Mouse (Mus musculus): ENCODE results near the gene Ap5s1.

The Ap5s1 gene

GRCm38 (mm10) chr2:131206778-131207177, at the start of gene Ap5s1:
Gene Ap5s1 (plus strand): TSS chr2:131207078.
- no peak for DNase-seq

DNA sequence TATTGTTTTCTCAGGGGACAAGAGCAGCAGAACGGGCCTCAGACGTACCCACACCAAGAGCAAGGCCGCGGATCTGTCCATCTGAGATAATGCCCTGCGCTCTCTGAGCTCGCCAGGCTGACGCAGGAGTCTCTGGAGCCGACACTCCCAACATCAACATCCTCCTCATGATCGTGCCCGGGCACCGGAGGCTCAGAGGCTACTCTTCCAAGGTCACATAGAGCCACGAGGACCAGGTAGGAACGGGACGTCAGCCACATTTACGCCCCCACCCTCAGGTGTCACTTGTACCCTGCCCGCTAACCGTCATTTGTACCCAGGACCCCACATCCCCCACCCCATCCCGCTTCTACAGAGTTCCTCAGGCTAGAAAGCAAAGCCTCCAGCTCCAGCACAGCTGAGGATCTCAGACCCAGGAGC, 47.4 kb upstream of the Ap5s1 start:
- no peak for DNase-seq

GRCm38 (mm10) chr2:131159938-131160581, 46.8 kb upstream of the Ap5s1 start, which contains the start of gene 1700037H04Rik:
Gene 1700037H04Rik (minus strand): TSS chr2:131160081.
- DNase-seq: peak; percentile 94 to 96

DNA sequence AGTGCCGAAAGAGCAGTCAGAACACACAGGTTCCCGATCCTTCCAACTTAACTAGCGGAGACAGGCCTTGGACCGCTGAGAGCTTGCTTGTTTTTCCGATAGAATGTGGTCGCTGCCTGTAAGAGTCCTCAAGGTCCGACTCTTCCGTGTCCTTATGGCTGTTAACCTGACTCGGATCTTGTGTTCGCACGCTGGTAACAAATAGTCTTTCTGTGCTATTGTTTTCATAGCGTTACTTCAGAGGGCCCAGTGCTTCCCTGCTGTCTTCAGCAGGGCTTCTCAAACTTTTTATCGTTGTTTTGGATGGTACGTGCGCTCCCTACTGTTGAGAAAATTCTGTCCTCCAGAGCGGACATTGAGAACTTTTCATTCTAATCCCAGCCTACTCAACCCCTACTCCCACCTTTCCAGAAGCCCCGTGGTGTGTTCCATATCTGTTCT, 46.2 kb upstream of the Ap5s1 start:
- no peak for DNase-seq

- no peak for DNase-seq
Observed at GRCm38 (mm10) chr2:131163924-131164323, 43.0 kb upstream of the Ap5s1 start.

GRCm38 (mm10) chr2:131166172-131166571, 40.7 kb upstream of the Ap5s1 start:
- DNase-seq: no peak

DNA sequence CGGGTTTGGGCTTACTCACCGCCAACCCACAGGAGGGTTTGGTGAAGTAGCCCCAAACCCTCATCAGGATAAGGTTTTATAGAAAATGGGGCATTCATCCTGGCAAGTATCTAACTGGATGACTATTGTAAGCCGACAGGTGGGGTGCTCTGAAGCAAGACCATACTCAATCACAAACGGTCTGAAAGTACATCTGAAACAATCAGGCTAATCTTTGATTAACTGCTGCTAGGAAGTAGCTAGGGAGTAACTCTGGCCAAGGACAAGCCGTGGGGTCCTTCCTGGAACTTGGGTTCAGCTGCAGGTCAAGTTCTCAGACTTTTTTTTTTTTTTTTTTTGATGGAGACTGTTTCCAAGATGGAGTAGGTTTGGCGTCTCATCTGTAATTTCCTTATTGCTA, 38.9 kb upstream of the Ap5s1 start:
- no peak for DNase-seq

- no peak for DNase-seq
Observed at GRCm38 (mm10) chr2:131168914-131169313, 38.0 kb upstream of the Ap5s1 start.

DNA sequence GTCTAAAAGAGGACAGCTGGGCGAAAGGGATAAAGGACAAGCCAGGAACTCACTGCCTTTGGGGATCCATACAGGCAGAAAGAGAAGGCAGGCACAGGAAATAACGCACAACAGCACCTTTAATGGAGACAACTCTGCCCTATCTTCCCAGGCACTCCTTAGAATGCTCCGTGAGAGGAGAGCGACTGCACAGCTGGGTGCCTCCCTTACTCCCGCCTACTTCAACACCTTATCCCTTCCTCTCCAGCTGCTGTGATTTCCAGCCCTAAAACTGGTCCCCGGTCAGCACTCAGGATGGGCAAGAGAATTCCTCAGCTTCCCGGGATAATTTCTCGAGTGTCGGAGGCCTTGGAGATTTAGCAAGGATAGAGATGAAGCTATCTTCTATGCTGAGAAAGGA, 35.9 kb upstream of the Ap5s1 start:
- no peak for DNase-seq

GRCm38 (mm10) chr2:131171401-131172104, 35.3 kb upstream of the Ap5s1 start:
- DNase-seq: peak; percentile 69 to 72

DNA sequence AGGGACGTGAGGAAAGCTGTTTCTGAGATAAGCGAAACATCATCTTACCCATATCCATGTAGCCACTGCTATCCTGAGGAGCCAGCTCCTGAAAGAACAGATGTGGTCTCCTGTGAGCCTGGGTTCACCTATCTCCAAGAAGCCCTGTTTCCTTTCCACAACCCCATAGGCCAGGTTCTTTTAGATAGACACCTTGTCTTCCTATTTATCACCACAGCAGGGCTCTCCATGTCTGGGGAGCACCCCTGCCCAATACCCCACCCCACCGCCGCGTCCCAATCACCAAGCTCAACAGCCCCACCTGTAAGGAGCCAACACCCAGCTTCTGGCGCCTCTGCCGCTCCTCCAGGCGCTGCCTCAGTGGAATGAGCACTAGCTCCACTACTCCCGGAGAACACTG, 34.6 kb upstream of the Ap5s1 start:
- no peak for DNase-seq

- peak; percentile 23 to 41 for DNase-seq
Observed at GRCm38 (mm10) chr2:131174700-131175099, 32.2 kb upstream of the Ap5s1 start.

DNA sequence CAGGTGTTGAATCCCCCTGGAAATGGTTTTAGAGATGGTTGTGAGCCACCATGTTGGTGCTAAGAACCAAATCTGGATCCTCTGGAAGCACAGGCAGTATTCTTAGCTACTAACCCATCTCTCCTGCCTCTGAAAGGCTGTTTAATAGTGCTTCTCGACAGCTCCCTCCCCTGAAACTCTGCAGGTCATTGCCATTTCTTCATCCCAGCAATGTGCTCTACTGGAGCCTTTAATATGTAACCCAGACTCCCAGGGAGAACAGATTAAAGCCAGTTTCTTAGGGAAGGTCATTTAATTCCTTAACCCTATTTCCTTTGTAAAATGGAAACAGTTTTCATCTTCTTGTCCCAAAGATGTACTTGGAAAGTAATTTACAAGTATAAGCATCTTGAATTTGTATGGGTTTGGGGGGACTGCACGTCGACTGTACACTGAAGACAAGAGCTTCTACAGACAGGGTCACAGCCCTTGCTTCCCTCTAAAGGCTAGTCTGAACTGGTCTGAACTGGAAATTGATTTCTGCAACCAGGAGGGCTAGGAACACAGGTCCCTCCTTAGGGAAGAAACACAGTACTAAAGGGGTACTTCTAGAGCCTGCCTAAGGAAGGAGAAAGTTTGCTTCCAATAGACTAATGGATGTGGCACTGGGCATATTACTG, 31.5 kb upstream of the Ap5s1 start:
- DNase-seq: no peak

- no peak for DNase-seq
Observed at GRCm38 (mm10) chr2:131175945-131176309, 31.0 kb upstream of the Ap5s1 start.

GRCm38 (mm10) chr2:131176491-131176890, 30.4 kb upstream of the Ap5s1 start:
- DNase-seq: no peak

GRCm38 (mm10) chr2:131177932-131178331, 28.9 kb upstream of the Ap5s1 start:
- DNase-seq: no peak

GRCm38 (mm10) chr2:131178828-131179245, 28.0 kb upstream of the Ap5s1 start:
- no peak for DNase-seq

DNA sequence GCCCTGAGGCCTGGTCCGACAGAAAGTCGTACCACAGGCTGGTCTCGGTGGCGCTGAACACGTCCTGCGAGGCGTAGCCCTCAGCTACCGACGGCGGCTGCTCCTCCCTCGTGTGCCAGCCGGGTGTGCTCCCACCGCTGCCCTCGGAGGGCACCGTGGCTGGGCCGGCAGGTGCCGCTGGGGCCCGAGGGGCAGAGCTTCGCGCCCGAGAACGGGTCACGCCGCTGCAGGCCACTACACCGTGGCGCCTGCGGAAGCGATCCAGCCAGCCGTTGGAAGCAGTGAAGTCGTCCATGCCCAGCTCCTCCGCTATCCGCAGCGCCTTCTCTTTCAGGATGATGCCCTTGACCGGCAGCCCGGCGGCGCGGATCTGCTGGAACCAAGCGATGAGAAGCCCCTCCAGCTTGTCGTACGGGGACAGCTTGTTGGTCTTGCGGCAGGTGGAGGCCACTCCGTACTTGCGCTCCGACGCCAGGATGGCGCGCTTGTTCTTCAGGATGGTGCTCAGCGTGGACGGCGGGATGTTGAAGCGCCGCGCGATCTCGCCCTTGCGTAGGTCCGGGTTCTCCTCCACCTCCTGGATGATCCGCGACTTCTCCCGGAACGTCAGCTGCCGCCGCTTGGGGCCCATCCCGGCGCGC, 27.5 kb upstream of the Ap5s1 start:
- DNase-seq: peak; percentile 45 to 58

- peak; percentile 72 to 78 for DNase-seq
Observed at GRCm38 (mm10) chr2:131179990-131180587, 26.8 kb upstream of the Ap5s1 start, which contains the start of gene Cenpb. Gene Cenpb (minus strand): TSS chr2:131180067.

DNA sequence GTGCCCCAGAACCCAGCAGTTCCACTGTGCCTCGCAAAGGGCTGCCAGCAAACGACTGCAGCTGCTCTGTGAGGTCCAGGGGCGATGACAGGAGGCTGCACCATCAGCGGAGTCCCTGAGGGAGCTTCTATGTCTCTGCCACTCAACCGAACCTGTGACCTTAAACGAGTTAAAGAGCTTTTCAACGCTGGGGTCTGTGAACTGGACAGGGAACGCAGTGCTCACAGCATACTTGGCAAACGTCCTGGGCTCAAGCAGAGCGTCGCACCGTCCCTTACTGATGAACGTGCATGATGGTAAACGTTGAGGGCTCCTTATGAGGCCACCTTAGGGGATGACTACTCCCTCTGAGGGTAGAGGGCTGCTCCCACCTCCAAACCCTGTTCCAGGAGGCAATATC, 20.5 kb upstream of the Ap5s1 start:
- no peak for DNase-seq

DNA sequence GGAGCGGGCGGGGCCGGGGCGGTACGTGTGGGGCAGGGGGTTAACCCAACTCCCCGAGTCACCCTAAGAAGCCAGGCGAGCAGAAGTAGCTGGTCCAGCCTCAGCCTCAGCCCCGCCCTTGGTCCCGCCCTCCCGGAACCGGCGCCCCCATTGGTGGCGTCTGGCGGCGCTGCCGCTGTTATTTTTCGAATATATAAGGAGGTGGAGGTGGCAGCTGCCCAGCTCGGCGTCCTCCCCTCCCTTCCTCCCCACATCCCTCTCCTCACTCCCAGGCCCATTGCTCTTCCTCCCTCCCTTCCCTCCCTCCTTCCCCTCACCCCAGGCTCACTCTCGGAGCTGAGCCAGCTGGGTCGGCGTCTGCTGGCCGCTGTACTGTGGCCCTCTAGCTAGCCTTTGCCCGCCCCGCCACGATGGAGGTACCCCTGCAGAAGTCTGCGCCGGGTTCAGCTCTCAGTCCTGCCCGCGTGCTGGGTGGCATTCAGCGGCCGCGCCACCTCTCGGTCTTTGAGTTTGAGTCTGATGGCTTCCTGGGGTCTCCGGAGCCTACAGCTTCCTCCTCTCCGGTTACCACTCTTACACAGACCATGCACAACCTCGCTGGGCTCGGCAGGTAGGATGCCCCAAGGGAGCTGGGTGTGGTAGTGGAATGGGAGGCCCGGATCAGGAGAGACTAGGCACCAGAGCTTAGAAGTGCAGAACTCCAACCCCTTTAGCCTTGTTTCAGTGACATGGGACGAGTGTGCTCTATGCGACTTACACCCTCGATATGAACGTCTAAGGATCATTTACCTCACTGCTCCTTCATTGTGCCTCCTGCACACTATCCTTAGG, 19.9 kb upstream of the Ap5s1 start, which contains the start of the genes Cdc25b and Spef1:
Cdc25b (plus strand) TSS at position 179 of the 831 bp plus-strand sequence.
Spef1 (minus strand) TSS at position 512 of the 831 bp plus-strand sequence.
- peak; percentile 85 to 86 for DNase-seq

DNA sequence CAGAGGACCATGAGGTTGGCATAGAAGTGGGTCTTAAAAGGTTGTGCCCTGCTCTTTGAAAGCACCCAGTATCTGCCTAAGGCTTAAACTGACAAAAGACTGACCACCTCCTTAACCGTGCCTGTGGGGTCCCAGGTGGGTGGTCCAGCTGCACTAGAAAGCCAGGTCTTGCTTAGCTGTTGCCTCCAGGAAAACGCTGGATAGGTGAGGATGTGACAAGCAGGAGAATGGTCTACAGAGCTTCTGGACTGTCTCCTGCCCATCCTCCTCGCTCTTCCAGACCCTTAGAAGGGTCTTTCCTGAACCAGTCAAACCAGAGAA, 19.3 kb upstream of the Ap5s1 start:
- DNase-seq: no peak

Measured in thymus, postnatal 36 days (tissue).